Mouse (Mus musculus): ENCODE measurements around the gene Olfr25. TPM values are rescaled to one million over a fixed set of nuclear protein-coding genes. Genes with fewer than 3 reads are reported as not detected.

Gene Olfr25
- polyA plus RNA-seq (2016; fragmentation: Nextera tagmentation; extraction: Ambion mirVana) = not detected in 2 replicates

DNA sequence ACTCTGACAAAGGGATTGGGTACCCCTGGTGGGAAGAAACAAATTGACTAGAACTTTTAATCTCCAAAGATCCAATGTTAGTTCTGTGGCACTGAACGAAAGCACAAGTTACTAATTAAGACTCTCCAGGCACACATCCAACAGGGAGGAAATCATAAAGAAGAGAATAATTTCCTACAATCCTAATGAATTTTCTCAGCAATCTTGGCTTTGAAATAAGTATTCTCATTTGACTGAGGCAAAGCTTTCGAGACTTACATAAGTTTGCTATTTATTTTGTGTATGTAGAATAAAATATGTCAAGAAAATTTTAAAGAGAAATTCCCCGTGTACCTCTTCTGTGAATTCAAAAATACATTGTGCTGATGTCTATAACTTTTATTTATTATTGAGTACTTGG, at the start of gene Olfr25:
Gene Olfr25, plus strand, starts transcription at position 301 of the 400 bp plus-strand sequence.
- WGBS = 82% methylated on average over 3 of the region's 3 CpGs
- H3K4me3 ChIP-seq (replicated peaks) = no peak within 1 kb of the TSS
- H3K9ac ChIP-seq (replicated peaks) = no peak within 1 kb of the TSS
- no peaks in the 10 kb centered on the region for H3K36me3 ChIP-seq
- no peaks in the 10 kb centered on the region for H3K4me1 ChIP-seq (replicated peaks)
- H3K4me2 ChIP-seq = no peak within 1 kb of the TSS
- H3K27me3 ChIP-seq = no peaks in the 10 kb centered on the region
- H3K9me3 ChIP-seq = no peaks in the 10 kb centered on the region
- H3K27ac ChIP-seq = no peak within 1 kb of the TSS
- ATAC-seq (ENCODE audit: insufficient number of reproducible peaks, insufficient read depth, low FRiP score, low TSS enrichment, low read depth) = no peak

DNA sequence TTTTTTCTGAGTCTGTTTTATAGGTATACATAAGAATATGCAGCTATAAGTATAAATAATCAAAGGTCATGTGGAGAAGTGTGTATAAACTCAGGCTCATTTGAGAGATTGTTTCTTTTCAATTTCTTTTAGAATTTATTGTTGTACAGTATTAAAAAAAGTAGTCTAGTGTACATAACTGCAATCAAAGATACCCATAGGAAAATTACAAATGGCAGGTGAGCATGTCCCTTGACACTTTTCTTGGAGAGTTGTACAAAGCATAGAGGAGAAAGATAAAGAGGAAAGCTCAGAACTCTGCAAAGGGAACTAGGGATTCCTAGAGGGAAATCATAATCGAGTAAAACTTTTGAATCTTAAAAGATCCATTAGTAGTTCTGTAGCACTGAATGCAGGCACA, 38.1 kb upstream of the Olfr25 start, which contains the start of gene Olfr896-ps1:
Gene Olfr896-ps1, plus strand, starts transcription at position 301 of the 400 bp plus-strand sequence.
- no peaks in the 10 kb centered on the region for H3K4me1 ChIP-seq (replicated peaks)
- no peak within 1 kb of the TSS for H3K4me3 ChIP-seq (replicated peaks)
- H3K36me3 ChIP-seq = no peaks in the 10 kb centered on the region
- WGBS = 90% methylated on average over 1 of the region's 1 CpGs
- no peaks in the 10 kb centered on the region for H3K9me3 ChIP-seq
- no peak for ATAC-seq (ENCODE audit: insufficient number of reproducible peaks, insufficient read depth, low FRiP score, low TSS enrichment, low read depth)
- no peaks in the 10 kb centered on the region for H3K27me3 ChIP-seq
- H3K4me2 ChIP-seq = no peak within 1 kb of the TSS
- no peak within 1 kb of the TSS for H3K27ac ChIP-seq
- no peak within 1 kb of the TSS for H3K9ac ChIP-seq (replicated peaks)

DNA sequence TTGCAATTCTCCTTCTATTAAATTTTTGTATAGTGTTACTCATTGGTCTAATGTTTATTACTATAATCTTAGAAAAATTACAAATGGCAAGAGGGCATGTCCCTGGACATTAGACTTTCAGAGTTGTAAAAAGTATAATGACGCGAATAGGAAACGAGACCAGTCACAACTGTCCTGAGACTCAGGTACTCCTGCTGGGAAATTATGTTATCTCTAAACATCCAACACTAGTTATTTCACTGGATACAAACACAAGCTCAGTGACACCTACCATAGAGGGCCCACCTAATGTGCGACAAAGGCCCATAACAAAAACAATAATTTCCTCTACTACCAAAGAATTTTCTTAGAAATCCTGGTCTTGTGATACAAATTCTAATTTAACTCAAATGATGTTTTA, 19.3 kb downstream of the Olfr25 start, which contains the start of gene Olfr898:
Gene Olfr898, plus strand, starts transcription at position 301 of the 400 bp plus-strand sequence.
- H3K9me3 ChIP-seq = 0 out of 2 replicates have a peak, but pooled peaks cover 3% of the 10 kb centered on the region
- H3K4me2 ChIP-seq = no peak within 1 kb of the TSS
- H3K4me1 ChIP-seq (replicated peaks) = no peaks in the 10 kb centered on the region
- 87% methylated on average over 4 of the region's 4 CpGs for WGBS
- ATAC-seq (ENCODE audit: insufficient number of reproducible peaks, insufficient read depth, low FRiP score, low TSS enrichment, low read depth) = no peak
- no peak within 1 kb of the TSS for H3K4me3 ChIP-seq (replicated peaks)
- H3K27me3 ChIP-seq = no peaks in the 10 kb centered on the region
- no peaks in the 10 kb centered on the region for H3K36me3 ChIP-seq
- no peak within 1 kb of the TSS for H3K27ac ChIP-seq
- no peak within 1 kb of the TSS for H3K9ac ChIP-seq (replicated peaks)

DNA sequence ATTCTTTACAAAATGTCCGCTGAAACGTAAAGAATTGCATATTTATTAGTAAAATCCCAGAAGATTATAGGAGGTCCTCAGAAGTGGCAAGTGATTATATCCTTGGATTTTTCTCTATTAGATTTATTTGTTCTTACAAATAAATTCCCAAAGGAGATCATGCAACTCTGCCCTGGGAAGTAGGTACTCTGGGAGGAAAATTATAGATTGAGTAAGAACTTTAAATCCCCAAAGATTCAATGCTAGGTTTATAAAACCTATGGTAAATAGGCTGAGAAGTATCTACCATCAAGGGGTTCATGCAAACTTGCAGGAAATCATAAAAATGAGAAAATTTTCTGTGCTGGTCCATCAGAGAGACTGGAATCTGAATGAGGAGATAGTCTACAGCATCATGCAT, 37.7 kb downstream of the Olfr25 start, which contains the start of gene Olfr250:
Gene Olfr250, plus strand, starts transcription at position 301 of the 400 bp plus-strand sequence.
- Histone ChIP-seq H3K27me3 (no peaks in the 10 kb centered on the region), H3K36me3 (no peaks in the 10 kb centered on the region), H3K4me3 (replicated peaks) (no peak within 1 kb of the TSS), H3K9ac (replicated peaks) (no peak within 1 kb of the TSS), H3K27ac (no peak within 1 kb of the TSS), H3K4me1 (replicated peaks) (no peaks in the 10 kb centered on the region), H3K9me3 (no peaks in the 10 kb centered on the region), H3K4me2 (no peak within 1 kb of the TSS)
- no peak for ATAC-seq (ENCODE audit: insufficient number of reproducible peaks, insufficient read depth, low FRiP score, low TSS enrichment, low read depth)
- 88% methylated on average over 2 of the region's 2 CpGs for WGBS

DNA sequence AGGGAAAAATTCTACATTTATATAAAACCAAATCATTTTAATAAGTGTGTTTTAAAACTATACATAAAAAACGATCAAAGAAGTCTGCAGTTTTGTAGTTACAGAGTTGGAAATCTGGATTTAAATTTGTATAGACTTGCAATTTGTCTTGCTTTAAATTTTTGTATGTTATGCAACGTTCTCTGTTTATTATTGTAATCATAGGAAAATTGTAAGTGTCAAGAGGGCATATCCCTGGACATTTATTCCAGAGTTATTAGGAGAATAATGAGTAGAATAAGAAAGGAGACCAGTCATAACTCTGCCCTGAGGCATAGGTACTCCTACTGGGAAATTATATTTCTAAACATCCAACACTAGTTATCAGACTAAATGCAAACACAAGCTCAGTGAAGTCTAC, 47.9 kb downstream of the Olfr25 start, which contains the start of gene Olfr251:
Gene Olfr251, plus strand, starts transcription at position 301 of the 400 bp plus-strand sequence.
- no peak within 1 kb of the TSS for H3K9ac ChIP-seq (replicated peaks)
- H3K4me2 ChIP-seq = no peak within 1 kb of the TSS
- WGBS = 65% methylated on average over 2 of the region's 2 CpGs
- no peaks in the 10 kb centered on the region for H3K9me3 ChIP-seq
- ATAC-seq (ENCODE audit: insufficient number of reproducible peaks, insufficient read depth, low FRiP score, low TSS enrichment, low read depth) = no peak
- no peaks in the 10 kb centered on the region for H3K36me3 ChIP-seq
- no peaks in the 10 kb centered on the region for H3K4me1 ChIP-seq (replicated peaks)
- no peak within 1 kb of the TSS for H3K4me3 ChIP-seq (replicated peaks)
- no peak within 1 kb of the TSS for H3K27ac ChIP-seq
- no peaks in the 10 kb centered on the region for H3K27me3 ChIP-seq

Other genes starting within 250 kb of the Olfr25 start
- not detected in 2 replicates for gene Olfr887, start 245.0 kb upstream of the Olfr25 start, polyA plus RNA-seq (2016; fragmentation: Nextera tagmentation; extraction: Ambion mirVana)
- gene Olfr888, start 220.9 kb upstream of the Olfr25 start, polyA plus RNA-seq (2016; fragmentation: Nextera tagmentation; extraction: Ambion mirVana) = not detected in 2 replicates
- 0.04 TPM in 1 of 2 replicates, not detected in the other for gene Olfr889, start 213.9 kb upstream of the Olfr25 start, polyA plus RNA-seq (2016; fragmentation: Nextera tagmentation; extraction: Ambion mirVana)
- not detected in 2 replicates for gene Olfr890, start 186.5 kb upstream of the Olfr25 start, polyA plus RNA-seq (2016; fragmentation: Nextera tagmentation; extraction: Ambion mirVana)
- not detected in 2 replicates for gene Olfr891, start 148.2 kb upstream of the Olfr25 start, polyA plus RNA-seq (2016; fragmentation: Nextera tagmentation; extraction: Ambion mirVana)
- gene Olfr893, start 120.7 kb upstream of the Olfr25 start, polyA plus RNA-seq (2016; fragmentation: Nextera tagmentation; extraction: Ambion mirVana) = not detected in 2 replicates
- gene Olfr894, start 111.0 kb upstream of the Olfr25 start, polyA plus RNA-seq (2016; fragmentation: Nextera tagmentation; extraction: Ambion mirVana) = not detected in 2 replicates
- not detected in 2 replicates for gene Olfr143, start 76.3 kb upstream of the Olfr25 start, polyA plus RNA-seq (2016; fragmentation: Nextera tagmentation; extraction: Ambion mirVana)
- not detected in 2 replicates for gene Olfr895, start 61.2 kb upstream of the Olfr25 start, polyA plus RNA-seq (2016; fragmentation: Nextera tagmentation; extraction: Ambion mirVana)
- gene Olfr896-ps1, start 38.0 kb upstream of the Olfr25 start, polyA plus RNA-seq (2016; fragmentation: Nextera tagmentation; extraction: Ambion mirVana) = not detected in 2 replicates
- gene Olfr898, start 19.4 kb downstream of the Olfr25 start, polyA plus RNA-seq (2016; fragmentation: Nextera tagmentation; extraction: Ambion mirVana) = not detected in 2 replicates
- gene Olfr250, start 37.8 kb downstream of the Olfr25 start, polyA plus RNA-seq (2016; fragmentation: Nextera tagmentation; extraction: Ambion mirVana) = not detected in 2 replicates
- gene Olfr251, start 48.0 kb downstream of the Olfr25 start, polyA plus RNA-seq (2016; fragmentation: Nextera tagmentation; extraction: Ambion mirVana) = not detected in 2 replicates
- gene Olfr147, start 72.6 kb downstream of the Olfr25 start, polyA plus RNA-seq (2016; fragmentation: Nextera tagmentation; extraction: Ambion mirVana) = not detected in 2 replicates
- not detected in 2 replicates for gene Olfr901, start 100.4 kb downstream of the Olfr25 start, polyA plus RNA-seq (2016; fragmentation: Nextera tagmentation; extraction: Ambion mirVana)
- not detected in 2 replicates for gene Olfr902, start 118.6 kb downstream of the Olfr25 start, polyA plus RNA-seq (2016; fragmentation: Nextera tagmentation; extraction: Ambion mirVana)
- not detected in 2 replicates for gene Olfr904, start 134.1 kb downstream of the Olfr25 start, polyA plus RNA-seq (2016; fragmentation: Nextera tagmentation; extraction: Ambion mirVana)
- not detected in 2 replicates for gene Olfr905, start 142.0 kb downstream of the Olfr25 start, polyA plus RNA-seq (2016; fragmentation: Nextera tagmentation; extraction: Ambion mirVana)
- gene Olfr906, start 158.0 kb downstream of the Olfr25 start, polyA plus RNA-seq (2016; fragmentation: Nextera tagmentation; extraction: Ambion mirVana) = not detected in 2 replicates
- gene Olfr907, start 166.7 kb downstream of the Olfr25 start, polyA plus RNA-seq (2016; fragmentation: Nextera tagmentation; extraction: Ambion mirVana) = not detected in 2 replicates
- not detected in 2 replicates for gene Olfr911-ps1, start 192.5 kb downstream of the Olfr25 start, polyA plus RNA-seq (2016; fragmentation: Nextera tagmentation; extraction: Ambion mirVana)
- gene Olfr910, start 208.8 kb downstream of the Olfr25 start, polyA plus RNA-seq (2016; fragmentation: Nextera tagmentation; extraction: Ambion mirVana) = not detected in 2 replicates